Comparison of ENCODE assay signal across 21 mouse cellular contexts in genomic region chr1:131075098-131075791, GRCm38 (mm10). TPM values are rescaled to one million over a fixed set of nuclear protein-coding genes. Genes with fewer than 3 reads are reported as not detected.
A peak's percentile ranks its signal among the peaks of the same experiment; 100 is the strongest.
DNase-seq lines count a peak whose midpoint lies in the region; ATAC-seq and TF ChIP-seq lines count a peak whose summit lies in the region.
"Had no signal": no experiment of that assay in that cellular context is flagged by ENCODE, and none has a peak within 500 bp of the region (broad histone marks: within the 10 kb centered on the region; RNA-seq: fewer than 3 reads in every experiment).

No protein-coding gene starts in this region.

- H3K79me2 ChIP-seq in MEL (ENCODE audit: control insufficient read depth, insufficient read depth, low read length, poor library complexity), result peaks cover 26% of the 10 kb centered on the region

- no peak for TF ChIP-seq POLR2A in MEL (IDR thresholded peaks at IDR 0.05; ENCODE audit: control insufficient read depth in 1 of 2, insufficient read depth in 1 of 2, low read depth in 1 of 2, low read length in 2 of 2, poor library complexity in 1 of 2)

- 0 out of 4 replicates have a peak, but pooled peaks of 1 of the 2 experiments have one; percentile 11 for TF ChIP-seq EP300 in MEL (IDR thresholded peaks at IDR 0.05; ENCODE audit: low read depth in 1 of 2, low read length in 2 of 2)
- no peak for TF ChIP-seq EP300 in liver, embryonic 14.5 days (IDR thresholded peaks at IDR 0.05; ENCODE audit: low read depth)

- no peak for TF ChIP-seq RAD21 in MEL (IDR thresholded peaks at IDR 0.05; ENCODE audit: low read depth, low read length)

- H3K4me3 ChIP-seq in forebrain, embryonic 13.5 days, result no peak overlapping the region
- no peak overlapping the region for H3K4me3 ChIP-seq in forebrain, embryonic 12.5 days (replicated peaks)
- H3K4me3 ChIP-seq in hindbrain, embryonic 13.5 days, result no peak overlapping the region
- no peak overlapping the region for H3K4me3 ChIP-seq in hindbrain, embryonic 11.5 days (ENCODE audit: low read depth, low read length)
- H3K4me3 ChIP-seq in MEL (ENCODE audit: control insufficient read depth in 1 of 2, insufficient read depth in 1 of 2, low read depth in 2 of 2, low read length in 2 of 2), result no peak overlapping the region
- H3K4me3 ChIP-seq in liver, embryonic 14.5 days (ENCODE audit: insufficient read depth in 1 of 2, low read depth in 2 of 2, low read length in 2 of 2), result no peak overlapping the region
- H3K4me3 ChIP-seq: erythroblast, embryonic 14.5 days; lung, embryonic 15.5 days had no signal

- peak overlapping the region; percentile 73 for H3K27ac ChIP-seq in forebrain, embryonic 13.5 days
- H3K27ac ChIP-seq in forebrain, embryonic 12.5 days, result no peak overlapping the region
- H3K27ac ChIP-seq in hindbrain, embryonic 13.5 days, result peak overlapping the region; percentile 78
- H3K27ac ChIP-seq in hindbrain, embryonic 11.5 days (ENCODE audit: low read depth, low read length), result no peak overlapping the region
- H3K27ac ChIP-seq in MEL (ENCODE audit: control insufficient read depth, low read depth, low read length), result no peak overlapping the region
- no peak overlapping the region for H3K27ac ChIP-seq in liver, embryonic 14.5 days

- no peak overlapping the region for H3K9ac ChIP-seq in forebrain, embryonic 13.5 days
- no peak overlapping the region for H3K9ac ChIP-seq in forebrain, embryonic 12.5 days
- H3K9ac ChIP-seq in hindbrain, embryonic 13.5 days, result no peak overlapping the region
- H3K9ac ChIP-seq in hindbrain, embryonic 11.5 days (ENCODE audit: low read depth, low read length), result no peak overlapping the region
- no peak overlapping the region for H3K9ac ChIP-seq in MEL (ENCODE audit: control insufficient read depth, low read depth, low read length, poor library complexity, severe bottlenecking)
- H3K9ac ChIP-seq in liver, embryonic 14.5 days (replicated peaks), result no peak overlapping the region
- H3K9ac ChIP-seq: lung, embryonic 15.5 days had no signal

- no peak for TF ChIP-seq CTCF in MEL (IDR thresholded peaks at IDR 0.05 in 2 of 3, conservative IDR thresholded peaks at IDR 0.05 in 1 of 3; ENCODE audit: control insufficient read depth in 1 of 3, insufficient read depth in 1 of 3, low read depth in 2 of 3, low read length in 3 of 3, poor library complexity in 1 of 3, severe bottlenecking in 1 of 3)
- TF ChIP-seq CTCF in liver, embryonic 14.5 days (IDR thresholded peaks at IDR 0.05; ENCODE audit: low read depth), result no peak

- DNase-seq in hindbrain, embryonic 11.5 days (ENCODE audit: low spot score), result no peak
- no peak for DNase-seq in MEL (ENCODE audit: low read depth, low spot score)
- DNase-seq in liver, embryonic 14.5 days (ENCODE audit: low read depth in 3 of 3, low spot score in 3 of 3), result no peak
- DNase-seq in frontal cortex, postnatal 10 days (ENCODE audit: low spot score in 2 of 2), result no peak
- no peak for DNase-seq in spleen, postnatal 4 days (ENCODE audit: low spot score in 2 of 2)
- DNase-seq: adrenal gland, adult 2 months; cerebellum, adult 8-10 months; embryo, embryonic 11 days; kidney, postnatal 10 days; thymus, postnatal 4 days had no signal

- H3K27me3 ChIP-seq in forebrain, embryonic 13.5 days, result no peaks in the 10 kb centered on the region
- no peaks in the 10 kb centered on the region for H3K27me3 ChIP-seq in forebrain, embryonic 12.5 days
- H3K27me3 ChIP-seq in hindbrain, embryonic 13.5 days, result no peaks in the 10 kb centered on the region
- H3K27me3 ChIP-seq in hindbrain, embryonic 11.5 days (ENCODE audit: control insufficient read depth, insufficient read depth, low read length), result no peaks in the 10 kb centered on the region
- H3K27me3 ChIP-seq in MEL (ENCODE audit: control insufficient read depth in 1 of 2, insufficient read depth in 2 of 2, low read length in 2 of 2), result no peaks in the 10 kb centered on the region
- no peaks in the 10 kb centered on the region for H3K27me3 ChIP-seq in liver, embryonic 14.5 days (ENCODE audit: control insufficient read depth, insufficient read depth, low read length)
- H3K27me3 ChIP-seq: lung, embryonic 15.5 days had no signal

- H3K9me3 ChIP-seq in forebrain, embryonic 13.5 days (replicated peaks), result no peaks in the 10 kb centered on the region
- H3K9me3 ChIP-seq in forebrain, embryonic 12.5 days, result no peaks in the 10 kb centered on the region
- H3K9me3 ChIP-seq in hindbrain, embryonic 13.5 days, result no peaks in the 10 kb centered on the region
- no peaks in the 10 kb centered on the region for H3K9me3 ChIP-seq in hindbrain, embryonic 11.5 days (ENCODE audit: control insufficient read depth, low read length)
- H3K9me3 ChIP-seq in MEL (replicated peaks; ENCODE audit: insufficient read depth, low read length), result no peaks in the 10 kb centered on the region
- H3K9me3 ChIP-seq in liver, embryonic 14.5 days (ENCODE audit: control insufficient read depth, low read length), result no peaks in the 10 kb centered on the region
- H3K9me3 ChIP-seq: lung, embryonic 15.5 days had no signal

- 95% methylated on average over 7 of the region's 7 CpGs for WGBS in forebrain, embryonic 13.5 days
- WGBS in forebrain, embryonic 12.5 days, result 91% methylated on average over 7 of the region's 7 CpGs
- 83% methylated on average over 7 of the region's 7 CpGs for WGBS in hindbrain, embryonic 13.5 days
- WGBS in hindbrain, embryonic 11.5 days, result 81% methylated on average over 7 of the region's 7 CpGs
- WGBS in liver, embryonic 14.5 days (ENCODE audit: insufficient replicate concordance), result 62% methylated on average over 7 of the region's 7 CpGs

- H3K4me2 ChIP-seq in forebrain, embryonic 13.5 days, result no peak overlapping the region
- H3K4me2 ChIP-seq in forebrain, embryonic 12.5 days, result no peak overlapping the region
- H3K4me2 ChIP-seq in hindbrain, embryonic 13.5 days, result no peak overlapping the region
- no peak overlapping the region for H3K4me2 ChIP-seq in hindbrain, embryonic 11.5 days (replicated peaks; ENCODE audit: low read depth, low read length)
- peak overlapping the region; percentile 28; the same call in 1 of the 2 replicates for H3K4me2 ChIP-seq in liver, embryonic 14.5 days (ENCODE audit: low read depth)
- H3K4me2 ChIP-seq: lung, embryonic 15.5 days had no signal

- no peak for ATAC-seq in forebrain, embryonic 13.5 days
- ATAC-seq in forebrain, embryonic 12.5 days (ENCODE audit: low FRiP score), result no peak
- ATAC-seq in hindbrain, embryonic 13.5 days (ENCODE audit: low FRiP score), result no peak
- no peak for ATAC-seq in hindbrain, embryonic 11.5 days (ENCODE audit: low FRiP score)
- peak; percentile 30 for ATAC-seq in liver, embryonic 14.5 days (ENCODE audit: insufficient read depth)
- ATAC-seq: intestine, embryonic 16.5 days had no signal

- H3K36me3 ChIP-seq in forebrain, embryonic 13.5 days (ENCODE audit: poor library complexity, severe bottlenecking), result no peaks in the 10 kb centered on the region
- no peaks in the 10 kb centered on the region for H3K36me3 ChIP-seq in forebrain, embryonic 12.5 days (replicated peaks)
- no peaks in the 10 kb centered on the region for H3K36me3 ChIP-seq in hindbrain, embryonic 13.5 days
- H3K36me3 ChIP-seq in hindbrain, embryonic 11.5 days (ENCODE audit: control insufficient read depth, insufficient read depth, low read length), result no peaks in the 10 kb centered on the region
- peaks cover 0 to 24% of the 10 kb centered on the region in 2 experiments; a peak in 2 of 4 replicates for H3K36me3 ChIP-seq in MEL (ENCODE audit: control insufficient read depth in 1 of 2, insufficient read depth in 2 of 2, low read length in 2 of 2)
- no peaks in the 10 kb centered on the region for H3K36me3 ChIP-seq in liver, embryonic 14.5 days (replicated peaks; ENCODE audit: control insufficient read depth, insufficient read depth, low read depth)
- H3K36me3 ChIP-seq: lung, embryonic 15.5 days had no signal

- peaks cover 71% of the 10 kb centered on the region for H3K4me1 ChIP-seq in forebrain, embryonic 13.5 days
- peaks cover 71% of the 10 kb centered on the region for H3K4me1 ChIP-seq in forebrain, embryonic 12.5 days
- peaks cover 58% of the 10 kb centered on the region for H3K4me1 ChIP-seq in hindbrain, embryonic 13.5 days (replicated peaks)
- H3K4me1 ChIP-seq in hindbrain, embryonic 11.5 days (replicated peaks; ENCODE audit: control insufficient read depth, insufficient read depth, low read length), result peaks cover 6% of the 10 kb centered on the region
- H3K4me1 ChIP-seq in MEL (ENCODE audit: control insufficient read depth in 1 of 2, insufficient read depth in 2 of 2, low read length in 2 of 2), result peaks cover 17 to 33% of the 10 kb centered on the region in 2 experiments
- peaks cover 31 to 65% of the 10 kb centered on the region in 2 experiments for H3K4me1 ChIP-seq in liver, embryonic 14.5 days (replicated peaks; ENCODE audit: control insufficient read depth in 2 of 2, insufficient read depth in 2 of 2, low read length in 1 of 2)

TF ChIP-seq in MEL, 35 proteins besides CTCF, POLR2A, EP300 and RAD21:
- TF ChIP-seq ZMIZ1 (IDR thresholded peaks at IDR 0.05; ENCODE audit: low read depth, low read length) (no peak), MXI1 (IDR thresholded peaks at IDR 0.05; ENCODE audit: low read depth, low read length) (peak; percentile 28; the same call in 1 of the 2 replicates)

RNA-seq across cellular contexts. Expression of gene Mapkapk2, which starts 22.4 kb away (rescaled TPM):
- polyA plus RNA-seq in forebrain, embryonic 13.5 days (2015; fragmentation: Nextera tagmentation; extraction: Ambion mirVana), result 28.4 and 30.5 TPM in 2 replicates
- polyA plus RNA-seq in forebrain, embryonic 12.5 days (2016; fragmentation: Nextera tagmentation; extraction: Ambion mirVana), result 51.0 and 55.3 TPM in 2 replicates
- polyA plus RNA-seq in hindbrain, embryonic 13.5 days (2015; fragmentation: Nextera tagmentation; extraction: Ambion mirVana), result 22.0 and 23.1 TPM in 2 replicates
- polyA plus RNA-seq in hindbrain, embryonic 11.5 days (2014; fragmentation: Nextera tagmentation; extraction: Ambion mirVana), result 39.8 and 43.7 TPM in 2 replicates
- total RNA-seq in MEL (2012; rRNA removed), result 51.7 and 53.2 TPM in 2 replicates
- 10 to 100 TPM in 1 of 2 experiments, not detected in 1; 85.4 TPM for polyA plus RNA-seq in MEL (2012; ENCODE audit: insufficient read depth in 1 of 2, insufficient read length in 2 of 2, low read depth in 1 of 2, low replicate concordance in 2 of 2, missing spikeins in 1 of 2)
- polyA plus RNA-seq in liver, embryonic 14.5 days (2012; rRNA removed), result 10.3 and 12.9 TPM in 2 replicates
- polyA plus RNA-seq in liver, embryonic 14.5 days (2014; fragmentation: Nextera tagmentation; extraction: Ambion mirVana), result 12.8 and 13.6 TPM in 2 replicates

RNA-seq across cellular contexts. Expression of gene Il10, which starts 55.6 kb away (rescaled TPM):
- not detected in 2 replicates for polyA plus RNA-seq in forebrain, embryonic 13.5 days (2015; fragmentation: Nextera tagmentation; extraction: Ambion mirVana)
- not detected in 2 replicates for polyA plus RNA-seq in forebrain, embryonic 12.5 days (2016; fragmentation: Nextera tagmentation; extraction: Ambion mirVana)
- polyA plus RNA-seq in hindbrain, embryonic 13.5 days (2015; fragmentation: Nextera tagmentation; extraction: Ambion mirVana), result not detected in 2 replicates
- not detected in 2 replicates for polyA plus RNA-seq in hindbrain, embryonic 11.5 days (2014; fragmentation: Nextera tagmentation; extraction: Ambion mirVana)
- not detected in 2 replicates for total RNA-seq in MEL (2012; rRNA removed)
- polyA plus RNA-seq in MEL (2012; ENCODE audit: insufficient read depth in 1 of 2, insufficient read length in 2 of 2, low read depth in 1 of 2, low replicate concordance in 2 of 2, missing spikeins in 1 of 2), result not detected
- polyA plus RNA-seq in liver, embryonic 14.5 days (2012; rRNA removed), result 0.03 TPM in 2 replicates
- not detected in 2 replicates for polyA plus RNA-seq in liver, embryonic 14.5 days (2014; fragmentation: Nextera tagmentation; extraction: Ambion mirVana)
- total RNA-seq: adrenal gland, adult 2 months; gastrocnemius, adult 8-10 months; layer of hippocampus, postnatal 14 days; neutrophil, adult 5-6 weeks had no signal
- polyA plus RNA-seq: adrenal gland, adult 2 months; brain, embryonic 14.5 days; erythroblast, embryonic 14.5 days; intestine, embryonic 16.5 days; testis, adult 2 months had no signal

Comparison
In these comparisons a context has a peak if more than half of its experiments do, and no peak if none do; other contexts are left out.
1. H3K27ac ChIP-seq: peak in forebrain, embryonic 13.5 days (single experiment) and hindbrain, embryonic 13.5 days (single experiment); none in forebrain, embryonic 12.5 days (single experiment), hindbrain, embryonic 11.5 days (single experiment), MEL (single experiment) and liver, embryonic 14.5 days (single experiment).